Mouse (Mus musculus) hindbrain, embryonic 14.5 days (tissue): ENCODE results near the gene Tnfsf12. TPM values are rescaled to one million over a fixed set of nuclear protein-coding genes. Genes with fewer than 3 reads are reported as not detected.
"Not testable (repeated sequence)": the region's sequence is repeated elsewhere in the genome, so short reads cannot be mapped to it uniquely, and the experiment has no call there.

Experiments
- ATAC-seq: fragments of 200-750 bp; cut with Nextera tagmentation; 2 replicates; pipeline ENCODE4 v1.8.0; 2017; ENCODE audit warnings: moderate number of reproducible peaks, mild to moderate bottlenecking, moderate TSS enrichment, moderate library complexity; ENCODE audit not compliant: low FRiP score
- DNase-seq: peaks from one replicate; pipeline ENCODE4 v3.0.0-alpha.2; 2015; ENCODE audit warnings: low spot score
- H3K27ac ChIP-seq: fragments of 300-500 bp; sonication (generic); 2 replicates; pipeline ENCODE4 v1.5.1; 2014; ENCODE audit warnings: mild to moderate bottlenecking, moderate library complexity
- H3K27me3 ChIP-seq: fragments of 300-500 bp; sonication (generic); 2 replicates; pipeline ENCODE4 v1.6.1; 2014; ENCODE audit warnings: mild to moderate bottlenecking, low read length, mixed read lengths; ENCODE audit not compliant: control insufficient read depth, insufficient read depth
- H3K36me3 ChIP-seq: fragments of 300-500 bp; sonication (generic); replicated peaks from 2 replicates; pipeline ENCODE4 v1.6.1; 2014; ENCODE audit not compliant: control insufficient read depth, insufficient read depth
- H3K4me1 ChIP-seq: fragments of 300-500 bp; sonication (generic); replicated peaks from 2 replicates; pipeline ENCODE4 v1.6.1; 2014; ENCODE audit warnings: antibody characterized with exemption, low read length, mixed read lengths; ENCODE audit not compliant: control insufficient read depth, insufficient read depth
- H3K4me2 ChIP-seq: fragments of 300-500 bp; sonication (generic); replicated peaks from 2 replicates; pipeline ENCODE4 v1.6.1; 2014; ENCODE audit warnings: mild to moderate bottlenecking, moderate library complexity
- H3K4me3 ChIP-seq: fragments of 300-500 bp; sonication (generic); replicated peaks from 2 replicates; pipeline ENCODE4 v1.5.1; 2014; ENCODE audit warnings: mild to moderate bottlenecking, low read length
- H3K9ac ChIP-seq: fragments of 300-500 bp; sonication (generic); 2 replicates; pipeline ENCODE4 v1.6.1; 2014
- H3K9me3 ChIP-seq: fragments of 300-500 bp; sonication (generic); 2 replicates; pipeline ENCODE4 v1.6.1; 2016; ENCODE audit warnings: low read length; ENCODE audit not compliant: control insufficient read depth
- WGBS: fragments of 180-500 bp; shearing (Covaris S2); extraction: QIAGEN DNeasy Blood & Tissue Kit; methylation state at CpG from one replicate; pipeline ENCODE4 v1.1.7; 2014; 5-methylcytosine and 5-hydroxymethylcytosine counted together
- polyA plus RNA-seq: library from polyadenylated mRNA; unstranded; fragments of >200 nt; fragmentation: Nextera tagmentation; extraction: Ambion mirVana; gene quantifications from 2 replicates; pipeline ENCODE4 v1.2.1, GENCODE M21; 2014

Tnfsf12 gene
- polyA plus RNA-seq: 4.2 and 5.0 TPM in 2 replicates

- Histone ChIP-seq H3K4me2 (peak within 1 kb of the TSS; percentile 71), H3K4me1 (peaks cover 3% of the 10 kb centered on the region; the same call in 1 of the 2 replicates), H3K27ac (no peak within 1 kb of the TSS), H3K4me3 (peak within 1 kb of the TSS; percentile 33), H3K9ac (peak within 1 kb of the TSS; percentile 74), H3K36me3 (no peaks in the 10 kb centered on the region), H3K27me3 (no peaks in the 10 kb centered on the region), H3K9me3 (no peaks in the 10 kb centered on the region)
- WGBS: 1% methylated on average over 38 of the region's 41 CpGs
- ATAC-seq (no peak), DNase-seq (peak; percentile 34)
These were observed at the start of gene Tnfsf12, which contains the start of gene Tnfsfm13 for GRCm38 (mm10) chr11:69695361-69696181. Gene Tnfsf12, minus strand, starts transcription at chr11:69695849. Gene Tnfsfm13, minus strand, starts transcription at chr11:69696098.

- peaks cover 32% of the 10 kb centered on the region for H3K36me3 ChIP-seq
- not testable (repeated sequence) for DNase-seq, H3K27ac ChIP-seq, H3K4me1 ChIP-seq, H3K4me2 ChIP-seq, H3K9ac ChIP-seq, H3K4me3 ChIP-seq, ATAC-seq, H3K27me3 ChIP-seq, H3K9me3 ChIP-seq
- WGBS: 96% methylated on average over 2 of the region's 3 CpGs
These were observed 35.8 kb upstream of the Tnfsf12 start for GRCm38 (mm10) chr11:69731408-69731807.

GRCm38 (mm10) chr11:69729063-69729462, 33.4 kb upstream of the Tnfsf12 start:
- Histone ChIP-seq H3K9me3 (no peaks in the 10 kb centered on the region), H3K4me1 (no peaks in the 10 kb centered on the region), H3K36me3 (peaks cover 8% of the 10 kb centered on the region), H3K4me3 (no peak overlapping the region), H3K4me2 (no peak overlapping the region), H3K27me3 (no peaks in the 10 kb centered on the region), H3K27ac (no peak overlapping the region), H3K9ac (no peak overlapping the region)
- ATAC-seq (no peak), DNase-seq (peak; percentile 50)
- 22% methylated on average over 3 of the region's 3 CpGs for WGBS

GRCm38 (mm10) chr11:69725951-69726350, 30.3 kb upstream of the Tnfsf12 start:
- Histone ChIP-seq H3K36me3 (no peaks in the 10 kb centered on the region), H3K9me3 (no peaks in the 10 kb centered on the region), H3K4me1 (no peaks in the 10 kb centered on the region), H3K4me3 (no peak overlapping the region), H3K27ac (no peak overlapping the region), H3K9ac (no peak overlapping the region), H3K27me3 (no peaks in the 10 kb centered on the region), H3K4me2 (no peak overlapping the region)
- DNase-seq: no peak
- 41% methylated on average over 5 of the region's 5 CpGs for WGBS
- ATAC-seq: no peak

GRCm38 (mm10) chr11:69723074-69723473, 27.4 kb upstream of the Tnfsf12 start:
- DNase-seq (no peak), ATAC-seq (no peak)
- Histone ChIP-seq H3K27ac (no peak overlapping the region), H3K36me3 (no peaks in the 10 kb centered on the region), H3K4me2 (no peak overlapping the region), H3K4me3 (no peak overlapping the region), H3K4me1 (0 out of 2 replicates have a peak, but pooled peaks cover 3% of the 10 kb centered on the region), H3K9me3 (no peaks in the 10 kb centered on the region), H3K27me3 (no peaks in the 10 kb centered on the region), H3K9ac (no peak overlapping the region)
- 53% methylated on average over 2 of the region's 2 CpGs for WGBS

- ATAC-seq: no peak
- H3K9me3 ChIP-seq: no peaks in the 10 kb centered on the region
- no peak for DNase-seq
- 88% methylated on average over 6 of the region's 6 CpGs for WGBS
- no peak overlapping the region for H3K9ac ChIP-seq
- H3K4me1 ChIP-seq: 0 out of 2 replicates have a peak, but pooled peaks cover 3% of the 10 kb centered on the region
- no peaks in the 10 kb centered on the region for H3K36me3 ChIP-seq
- no peak overlapping the region for H3K27ac ChIP-seq
- no peaks in the 10 kb centered on the region for H3K27me3 ChIP-seq
- no peak overlapping the region for H3K4me3 ChIP-seq
- H3K4me2 ChIP-seq: no peak overlapping the region
These were observed 25.2 kb upstream of the Tnfsf12 start for GRCm38 (mm10) chr11:69720852-69721251.

- Histone ChIP-seq H3K9ac (no peak overlapping the region), H3K4me3 (no peak overlapping the region)
- no peak for ATAC-seq
These were observed 23.8 kb upstream of the Tnfsf12 start for GRCm38 (mm10) chr11:69719423-69719822.

GRCm38 (mm10) chr11:69718661-69719060, 23.0 kb upstream of the Tnfsf12 start:
- ATAC-seq (no peak), DNase-seq (no peak)
- no peaks in the 10 kb centered on the region for H3K9me3 ChIP-seq
- H3K4me3 ChIP-seq: no peak overlapping the region
- no peaks in the 10 kb centered on the region for H3K36me3 ChIP-seq
- WGBS: 31% methylated on average over 15 of the region's 15 CpGs
- H3K27me3 ChIP-seq: no peaks in the 10 kb centered on the region
- H3K4me1 ChIP-seq: 0 out of 2 replicates have a peak, but pooled peaks cover 3% of the 10 kb centered on the region
- H3K4me2 ChIP-seq: no peak overlapping the region; the same call in 1 of the 2 replicates
- no peak overlapping the region for H3K9ac ChIP-seq
- H3K27ac ChIP-seq: no peak overlapping the region

More at GRCm38 (mm10) chr11:69719423-69719822, 23.8 kb upstream of the Tnfsf12 start:
- Histone ChIP-seq H3K36me3 (no peaks in the 10 kb centered on the region), H3K4me2 (no peak overlapping the region), H3K4me1 (0 out of 2 replicates have a peak, but pooled peaks cover 3% of the 10 kb centered on the region), H3K27ac (no peak overlapping the region), H3K9me3 (no peaks in the 10 kb centered on the region), H3K27me3 (no peaks in the 10 kb centered on the region)
- WGBS: 72% methylated on average over 6 of the region's 6 CpGs
- no peak for DNase-seq

- H3K4me3 ChIP-seq: no peak overlapping the region
- DNase-seq (no peak), ATAC-seq (no peak)
- H3K9me3 ChIP-seq: no peaks in the 10 kb centered on the region
- no peak overlapping the region for H3K9ac ChIP-seq
- no peak overlapping the region for H3K4me2 ChIP-seq
- no peaks in the 10 kb centered on the region for H3K27me3 ChIP-seq
- 0 out of 2 replicates have a peak, but pooled peaks cover 3% of the 10 kb centered on the region for H3K4me1 ChIP-seq
- H3K36me3 ChIP-seq: no peaks in the 10 kb centered on the region
- H3K27ac ChIP-seq: no peak overlapping the region
- 65% methylated on average over 4 of the region's 4 CpGs for WGBS
These were observed 21.3 kb upstream of the Tnfsf12 start for GRCm38 (mm10) chr11:69716953-69717352.
